Mouse (Mus musculus): Measurements from ENCODE around the gene Apobec2. TPM values are rescaled to one million over a fixed set of nuclear protein-coding genes. Genes with fewer than 3 reads are reported as not detected.

The Apobec2 gene
- polyA plus RNA-seq, 1 experiment from 2014 or later, result 0.29 TPM

DNA sequence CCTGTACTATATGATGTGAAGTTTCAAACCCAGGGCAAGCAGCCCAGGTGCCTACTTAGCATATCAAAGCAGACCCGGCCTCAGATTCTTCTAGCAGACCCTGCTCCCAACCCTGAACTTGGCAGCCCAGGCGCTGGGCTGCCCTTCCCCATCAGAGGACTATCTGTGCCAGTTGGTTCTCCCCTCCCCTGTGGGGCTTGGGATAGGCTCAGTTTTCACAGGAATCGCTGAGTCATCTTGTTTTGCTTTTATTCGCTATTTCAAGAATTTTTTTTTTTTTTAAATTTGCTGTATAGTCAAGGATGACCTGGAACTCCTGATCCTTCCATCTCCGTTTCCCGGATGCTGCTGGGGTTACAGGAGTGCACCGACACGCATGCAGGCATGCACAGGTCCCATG is 14.9 kb upstream of the Apobec2 start:
- no peaks in the 10 kb centered on the region for H3K4me1 ChIP-seq (ENCODE audit: control insufficient read depth, insufficient read depth, low read length)
- no peak overlapping the region for H3K4me2 ChIP-seq (ENCODE audit: low read length)
- DNase-seq (no peak), ATAC-seq (ENCODE audit: low FRiP score, low TSS enrichment) (no peak)
- no peak overlapping the region for H3K27ac ChIP-seq (replicated peaks; ENCODE audit: low read depth, low read length)
- H3K36me3 ChIP-seq (ENCODE audit: control insufficient read depth, insufficient read depth, low read length), result no peaks in the 10 kb centered on the region
- H3K4me3 ChIP-seq (replicated peaks; ENCODE audit: low read depth, low read length), result no peak overlapping the region
- no peaks in the 10 kb centered on the region for H3K27me3 ChIP-seq (ENCODE audit: control insufficient read depth, insufficient read depth, low read length)
- H3K9ac ChIP-seq (replicated peaks; ENCODE audit: low read length), result no peak overlapping the region
- 78% methylated on average over 8 of the region's 8 CpGs for WGBS
- no peaks in the 10 kb centered on the region for H3K9me3 ChIP-seq (ENCODE audit: control insufficient read depth, low read length)

DNA sequence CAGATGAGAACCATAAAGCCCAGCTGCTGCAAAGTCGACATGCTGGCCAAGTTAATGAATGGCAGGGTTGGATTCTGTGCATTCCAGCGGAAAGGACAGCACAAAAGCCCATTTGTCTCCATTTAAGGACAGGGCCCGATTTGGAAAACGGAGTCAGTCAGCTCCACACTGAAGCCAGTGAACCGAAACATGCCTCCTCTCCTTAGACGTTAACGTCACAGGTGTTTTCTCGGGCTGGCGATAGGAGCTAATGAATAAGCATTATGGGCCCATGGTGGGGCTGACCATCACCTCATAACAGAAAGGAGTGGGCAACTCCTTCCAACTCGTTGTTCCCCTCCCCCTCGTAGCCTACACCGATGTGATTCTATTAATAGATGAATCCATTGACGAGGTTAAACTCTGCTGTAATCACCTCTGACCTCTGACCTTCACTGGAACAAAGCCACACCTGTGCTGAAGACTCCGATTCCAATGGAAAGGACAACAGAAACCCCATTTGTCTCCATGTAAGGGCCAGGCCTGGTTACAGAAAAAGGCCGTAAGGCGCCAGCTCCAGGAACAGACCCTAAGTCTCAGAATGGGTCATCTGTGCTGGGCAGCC is 10.9 kb upstream of the Apobec2 start:
- Histone ChIP-seq H3K27ac (replicated peaks; ENCODE audit: low read depth, low read length) (no peak overlapping the region), H3K4me3 (replicated peaks; ENCODE audit: low read depth, low read length) (no peak overlapping the region), H3K27me3 (ENCODE audit: control insufficient read depth, insufficient read depth, low read length) (no peaks in the 10 kb centered on the region), H3K9me3 (ENCODE audit: control insufficient read depth, low read length) (no peaks in the 10 kb centered on the region), H3K4me1 (ENCODE audit: control insufficient read depth, insufficient read depth, low read length) (no peaks in the 10 kb centered on the region), H3K36me3 (ENCODE audit: control insufficient read depth, insufficient read depth, low read length) (no peaks in the 10 kb centered on the region), H3K4me2 (ENCODE audit: low read length) (no peak overlapping the region), H3K9ac (replicated peaks; ENCODE audit: low read length) (no peak overlapping the region)
- 60% methylated on average over 16 of the region's 16 CpGs for WGBS
- no peak for ATAC-seq (ENCODE audit: low FRiP score, low TSS enrichment)
- DNase-seq, result no peak

DNA sequence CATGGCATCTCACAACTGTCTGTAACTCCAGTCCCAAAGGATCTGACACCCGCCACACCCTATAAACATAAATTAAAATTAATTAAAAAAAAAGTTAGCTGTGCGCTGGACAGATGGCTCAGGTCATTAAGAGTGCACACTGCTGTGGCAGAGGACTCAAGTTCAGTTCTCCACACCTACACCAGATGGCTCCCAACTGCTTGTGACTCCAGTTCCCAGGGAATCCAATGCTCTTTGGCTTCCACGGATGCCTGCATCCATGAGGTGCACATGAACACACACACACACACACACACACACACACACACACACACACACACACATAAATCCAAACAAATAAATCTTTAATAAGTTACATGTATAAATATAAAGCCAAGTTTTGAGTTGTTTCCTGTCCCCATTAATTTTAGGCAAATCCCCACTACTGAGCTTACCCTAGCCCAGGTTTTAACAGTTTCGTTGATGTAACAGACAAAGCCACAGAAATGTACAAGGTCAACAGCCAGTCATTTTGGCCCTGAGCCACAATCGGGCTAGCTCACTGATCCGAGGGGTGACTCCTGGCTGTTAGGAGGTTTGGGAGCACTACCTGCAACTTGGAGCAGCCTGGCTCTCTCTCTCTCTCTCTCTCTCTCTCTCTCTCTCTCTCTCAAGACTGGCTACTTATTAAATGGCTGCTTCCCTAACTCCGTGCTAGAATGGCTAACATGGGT is 10.2 kb upstream of the Apobec2 start:
- H3K4me3 ChIP-seq (replicated peaks; ENCODE audit: low read depth, low read length), result no peak overlapping the region
- H3K27ac ChIP-seq (replicated peaks; ENCODE audit: low read depth, low read length), result no peak overlapping the region
- H3K9ac ChIP-seq (replicated peaks; ENCODE audit: low read length), result no peak overlapping the region
- H3K36me3 ChIP-seq (ENCODE audit: control insufficient read depth, insufficient read depth, low read length), result no peaks in the 10 kb centered on the region
- DNase-seq (peak; percentile 26), ATAC-seq (ENCODE audit: low FRiP score, low TSS enrichment) (no peak)
- no peak overlapping the region for H3K4me2 ChIP-seq (ENCODE audit: low read length)
- H3K4me1 ChIP-seq (ENCODE audit: control insufficient read depth, insufficient read depth, low read length), result no peaks in the 10 kb centered on the region
- WGBS, result 75% methylated on average over 7 of the region's 7 CpGs
- H3K9me3 ChIP-seq (ENCODE audit: control insufficient read depth, low read length), result no peaks in the 10 kb centered on the region
- no peaks in the 10 kb centered on the region for H3K27me3 ChIP-seq (ENCODE audit: control insufficient read depth, insufficient read depth, low read length)

DNA sequence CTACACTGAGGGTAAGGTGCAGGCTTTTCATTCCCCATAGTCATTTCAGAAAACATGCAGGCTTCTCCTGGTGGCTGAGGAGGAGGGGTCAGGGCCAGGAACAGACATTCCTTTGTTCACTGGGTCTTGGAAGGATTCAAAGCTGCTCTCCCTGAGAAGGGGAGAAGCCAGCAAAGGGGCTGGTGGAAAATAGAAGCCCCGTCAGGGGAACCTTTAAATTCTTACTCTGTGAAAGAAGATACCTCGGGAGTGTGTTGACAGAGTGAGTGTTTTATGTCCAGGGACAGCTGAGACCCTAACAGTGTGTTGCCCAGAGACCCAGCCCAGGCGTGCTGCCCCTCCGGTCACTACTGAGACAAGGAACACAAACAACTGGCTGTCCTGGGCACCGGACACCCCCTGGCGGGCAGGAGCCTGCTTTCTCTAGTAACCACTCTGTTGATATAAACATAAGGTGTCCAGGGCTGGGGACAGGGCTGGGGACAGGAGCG is 4.7 kb upstream of the Apobec2 start:
- ATAC-seq (ENCODE audit: low FRiP score, low TSS enrichment) (no peak), DNase-seq (no peak)
- Histone ChIP-seq H3K27ac (replicated peaks; ENCODE audit: low read depth, low read length) (no peak overlapping the region), H3K9me3 (ENCODE audit: control insufficient read depth, low read length) (no peaks in the 10 kb centered on the region), H3K4me3 (replicated peaks; ENCODE audit: low read depth, low read length) (no peak overlapping the region), H3K4me1 (ENCODE audit: control insufficient read depth, insufficient read depth, low read length) (0 out of 2 replicates have a peak, but pooled peaks cover 2% of the 10 kb centered on the region), H3K4me2 (ENCODE audit: low read length) (no peak overlapping the region), H3K9ac (replicated peaks; ENCODE audit: low read length) (no peak overlapping the region), H3K27me3 (ENCODE audit: control insufficient read depth, insufficient read depth, low read length) (no peaks in the 10 kb centered on the region), H3K36me3 (ENCODE audit: control insufficient read depth, insufficient read depth, low read length) (no peaks in the 10 kb centered on the region)
- 39% methylated on average over 7 of the region's 7 CpGs for WGBS

DNA sequence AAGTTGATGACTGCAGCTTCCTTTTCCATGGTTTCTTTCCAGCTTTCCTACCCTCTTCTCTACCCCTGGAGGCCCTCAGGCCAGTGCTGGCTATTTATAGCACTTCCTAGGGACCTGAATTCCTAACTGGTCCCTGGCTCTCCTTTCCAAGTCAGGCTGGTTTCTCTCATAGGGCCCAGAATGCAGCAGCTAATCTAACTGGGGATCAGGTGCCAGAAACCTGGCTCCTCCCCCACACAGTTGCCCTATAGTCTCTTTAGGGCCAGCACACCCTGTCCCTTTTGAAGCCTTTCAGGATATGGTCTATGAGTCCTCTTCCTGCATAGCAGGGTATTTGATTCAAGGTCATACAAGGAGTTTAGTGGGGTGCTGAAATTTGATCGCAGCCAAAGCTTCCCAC is 3.8 kb upstream of the Apobec2 start:
- H3K36me3 ChIP-seq (ENCODE audit: control insufficient read depth, insufficient read depth, low read length), result no peaks in the 10 kb centered on the region
- 0 out of 2 replicates have a peak, but pooled peaks cover 4% of the 10 kb centered on the region for H3K4me1 ChIP-seq (ENCODE audit: control insufficient read depth, insufficient read depth, low read length)
- no peak overlapping the region for H3K4me2 ChIP-seq (ENCODE audit: low read length)
- ATAC-seq (ENCODE audit: low FRiP score, low TSS enrichment) (no peak), DNase-seq (no peak)
- 88% methylated on average over 1 of the region's 1 CpGs for WGBS
- no peak overlapping the region for H3K27ac ChIP-seq (replicated peaks; ENCODE audit: low read depth, low read length)
- no peaks in the 10 kb centered on the region for H3K9me3 ChIP-seq (ENCODE audit: control insufficient read depth, low read length)
- no peak overlapping the region for H3K4me3 ChIP-seq (replicated peaks; ENCODE audit: low read depth, low read length)
- no peak overlapping the region for H3K9ac ChIP-seq (replicated peaks; ENCODE audit: low read length)
- H3K27me3 ChIP-seq (ENCODE audit: control insufficient read depth, insufficient read depth, low read length), result no peaks in the 10 kb centered on the region

DNA sequence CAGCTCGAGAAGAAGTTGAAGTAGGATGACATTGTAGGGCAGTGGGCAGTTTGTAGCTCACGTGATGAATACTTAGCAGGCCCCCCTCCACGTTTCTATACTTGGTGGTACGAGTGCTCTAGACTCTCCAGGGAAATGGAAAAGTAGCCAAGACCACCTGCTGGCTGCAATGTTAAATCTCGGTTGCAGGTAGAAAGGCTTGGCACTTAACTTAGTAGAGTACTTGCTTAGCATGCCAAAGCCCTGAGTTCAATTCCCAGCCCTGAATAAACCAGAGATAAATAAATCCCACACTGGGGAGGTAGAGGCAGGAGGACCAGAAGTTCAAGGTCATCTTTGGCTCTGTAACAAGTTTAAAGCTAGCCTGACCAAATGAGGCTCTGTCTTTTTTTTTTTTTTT is 1.7 kb upstream of the Apobec2 start:
- Histone ChIP-seq H3K27ac (replicated peaks; ENCODE audit: low read depth, low read length) (no peak overlapping the region), H3K4me1 (ENCODE audit: control insufficient read depth, insufficient read depth, low read length) (0 out of 2 replicates have a peak, but pooled peaks cover 4% of the 10 kb centered on the region), H3K9ac (replicated peaks; ENCODE audit: low read length) (no peak overlapping the region), H3K4me2 (ENCODE audit: low read length) (no peak overlapping the region), H3K4me3 (replicated peaks; ENCODE audit: low read depth, low read length) (no peak overlapping the region), H3K36me3 (ENCODE audit: control insufficient read depth, insufficient read depth, low read length) (no peaks in the 10 kb centered on the region), H3K27me3 (ENCODE audit: control insufficient read depth, insufficient read depth, low read length) (no peaks in the 10 kb centered on the region), H3K9me3 (ENCODE audit: control insufficient read depth, low read length) (no peaks in the 10 kb centered on the region)
- DNase-seq (no peak), ATAC-seq (ENCODE audit: low FRiP score, low TSS enrichment) (no peak)
- WGBS, result 76% methylated on average over 5 of the region's 5 CpGs

DNA sequence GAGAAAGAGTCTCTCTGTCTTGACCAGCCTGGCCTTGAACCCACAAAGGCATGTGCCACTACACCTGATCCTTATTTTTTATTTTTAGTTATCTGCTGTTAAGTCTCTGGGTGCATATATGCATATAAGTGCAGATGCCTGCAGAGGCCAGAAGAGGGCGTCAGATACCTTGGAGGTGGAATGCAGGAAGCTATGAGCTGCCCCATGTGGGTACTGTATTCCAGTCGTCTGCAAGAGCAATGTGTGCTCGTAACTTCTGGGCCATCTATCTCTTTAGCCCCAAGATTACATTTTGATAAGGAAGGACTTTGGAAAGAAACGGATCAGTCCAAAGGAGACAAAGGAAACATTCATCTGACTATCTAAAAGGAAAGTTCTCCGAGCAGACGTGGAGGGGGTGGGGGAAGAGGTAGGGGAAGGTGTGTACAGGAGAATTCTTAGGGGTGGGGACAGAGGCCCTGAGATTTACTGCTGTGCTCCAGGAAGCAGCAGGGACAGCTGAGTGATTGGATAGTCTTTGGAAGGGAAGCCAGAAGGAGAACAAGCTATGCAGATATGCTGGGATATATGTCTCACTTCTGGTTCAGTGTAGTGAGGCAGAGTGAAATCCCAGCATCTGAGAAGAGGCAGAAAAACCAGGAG is 1.1 kb upstream of the Apobec2 start:
- Histone ChIP-seq H3K36me3 (ENCODE audit: control insufficient read depth, insufficient read depth, low read length) (no peaks in the 10 kb centered on the region), H3K9ac (replicated peaks; ENCODE audit: low read length) (no peak overlapping the region), H3K4me3 (replicated peaks; ENCODE audit: low read depth, low read length) (no peak overlapping the region), H3K4me2 (ENCODE audit: low read length) (no peak overlapping the region), H3K27me3 (ENCODE audit: control insufficient read depth, insufficient read depth, low read length) (no peaks in the 10 kb centered on the region), H3K27ac (replicated peaks; ENCODE audit: low read depth, low read length) (no peak overlapping the region), H3K9me3 (ENCODE audit: control insufficient read depth, low read length) (no peaks in the 10 kb centered on the region), H3K4me1 (ENCODE audit: control insufficient read depth, insufficient read depth, low read length) (0 out of 2 replicates have a peak, but pooled peaks cover 4% of the 10 kb centered on the region)
- DNase-seq (no peak), ATAC-seq (ENCODE audit: low FRiP score, low TSS enrichment) (no peak)
- 78% methylated on average over 6 of the region's 6 CpGs for WGBS

DNA sequence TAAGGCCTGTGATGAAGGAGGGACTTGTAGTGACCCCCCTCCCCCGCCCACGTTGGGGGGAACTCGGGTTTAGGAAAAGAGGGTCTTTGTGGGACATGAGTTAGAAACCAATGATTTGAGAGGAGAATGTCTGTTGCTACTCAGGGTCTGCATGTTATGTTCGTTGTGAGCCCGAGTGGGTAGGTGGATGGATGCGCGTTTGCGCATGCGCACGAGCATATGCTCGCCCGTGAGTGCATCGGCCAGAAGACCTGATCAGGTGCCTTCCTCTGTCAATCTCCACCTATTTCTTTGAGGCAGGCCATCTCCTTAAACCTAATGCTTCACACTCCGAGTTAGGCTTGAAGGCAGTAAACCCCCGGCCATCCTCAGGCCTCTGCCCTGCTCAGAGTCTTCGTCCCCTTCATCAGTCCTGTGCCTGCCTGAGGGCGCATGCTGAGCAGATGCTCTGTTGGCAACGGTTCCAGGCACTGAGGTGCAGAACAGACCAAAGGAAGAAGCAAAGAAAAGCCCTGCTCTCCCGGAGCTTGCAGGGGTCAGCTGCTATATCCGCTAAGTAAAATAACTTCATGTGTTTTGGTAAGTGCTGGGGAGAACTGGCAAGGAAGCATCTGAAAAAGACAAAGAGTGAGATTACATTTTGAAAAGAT is 401 bp upstream of the Apobec2 start:
- no peak for DNase-seq
- WGBS, result 85% methylated on average over 20 of the region's 20 CpGs
- no peak overlapping the region for H3K4me2 ChIP-seq (ENCODE audit: low read length)
- H3K4me3 ChIP-seq (replicated peaks; ENCODE audit: low read depth, low read length), result no peak overlapping the region
- H3K27me3 ChIP-seq (ENCODE audit: control insufficient read depth, insufficient read depth, low read length), result no peaks in the 10 kb centered on the region
- H3K4me1 ChIP-seq (ENCODE audit: control insufficient read depth, insufficient read depth, low read length), result 0 out of 2 replicates have a peak, but pooled peaks cover 4% of the 10 kb centered on the region
- ATAC-seq (ENCODE audit: low FRiP score, low TSS enrichment), result no peak
- H3K9me3 ChIP-seq (ENCODE audit: control insufficient read depth, low read length), result no peaks in the 10 kb centered on the region
- no peak overlapping the region for H3K27ac ChIP-seq (replicated peaks; ENCODE audit: low read depth, low read length)
- no peaks in the 10 kb centered on the region for H3K36me3 ChIP-seq (ENCODE audit: control insufficient read depth, insufficient read depth, low read length)
- H3K9ac ChIP-seq (replicated peaks; ENCODE audit: low read length), result no peak overlapping the region

Data from midbrain, embryonic 14.5 days (tissue).